Mouse (Mus musculus): ENCODE measurements around the gene Lrrc73. TPM values are rescaled to one million over a fixed set of nuclear protein-coding genes. Genes with fewer than 3 reads are reported as not detected.

The Lrrc73 gene
- total and polyA plus RNA-seq, 2 experiments, result 0.16 TPM; not detected in 1

DNA sequence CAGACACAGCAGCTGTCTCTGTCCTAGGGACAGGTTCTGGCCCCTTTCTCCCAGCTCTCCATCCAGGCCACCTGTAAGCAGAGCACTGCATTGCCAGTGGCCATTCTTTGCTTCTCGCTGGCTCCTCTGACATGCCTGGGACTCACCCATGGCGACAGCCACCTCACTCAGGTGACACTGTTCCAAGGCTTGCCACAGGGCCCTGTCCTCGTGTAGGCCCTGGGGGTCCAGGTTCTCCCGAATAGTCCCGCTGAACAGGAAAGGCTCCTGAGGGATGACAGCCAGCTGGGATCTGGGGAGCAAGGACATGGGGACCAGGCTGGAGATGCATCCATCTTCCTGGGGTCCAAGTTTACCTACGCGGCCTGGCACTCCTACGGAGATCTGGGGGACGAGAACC is 50.9 kb downstream of the Lrrc73 start:
- no peak overlapping the region for H3K27ac ChIP-seq (replicated peaks; ENCODE audit: insufficient read depth, low read depth, low read length)
- H3K79me2 ChIP-seq (ENCODE audit: control insufficient read depth, insufficient read depth, low read length), result no peaks in the 10 kb centered on the region
- H3K4me1 ChIP-seq (ENCODE audit: control insufficient read depth, insufficient read depth, low read length), result no peaks in the 10 kb centered on the region
- H3K9ac ChIP-seq (ENCODE audit: low read depth, low read length), result no peak overlapping the region
- TF ChIP-seq POLR2A (IDR thresholded peaks at IDR 0.05; ENCODE audit: extremely low read depth, insufficient read depth, low read length), result no peak
- DNase-seq (ENCODE audit: extremely low read depth, low read depth, low spot score), result no peak
- WGBS, result 94% methylated on average over 9 of the region's 9 CpGs
- no peaks in the 10 kb centered on the region for H3K36me3 ChIP-seq (ENCODE audit: control insufficient read depth, insufficient read depth, low read length)
- no peaks in the 10 kb centered on the region for H3K27me3 ChIP-seq (ENCODE audit: control insufficient read depth, insufficient read depth, low read length)
- H3K4me3 ChIP-seq (ENCODE audit: insufficient read depth, low read depth, low read length), result no peak overlapping the region

Other genes with a start within 250 kb of the Lrrc73 start
- 120 TPM in 2 replicates for gene Vegfa, start 221.2 kb upstream of the Lrrc73 start, total RNA-seq (2014; rRNA removed)
- 188 and 288 TPM in 2 replicates for gene Vegfa, start 221.2 kb upstream of the Lrrc73 start, polyA plus RNA-seq (2012; rRNA removed)
- gene Mrps18a, start 142.5 kb upstream of the Lrrc73 start, total RNA-seq (2014; rRNA removed), result 33.3 and 38.3 TPM in 2 replicates
- 44.6 and 54.8 TPM in 2 replicates for gene Mrps18a, start 142.5 kb upstream of the Lrrc73 start, polyA plus RNA-seq (2012; rRNA removed)
- 0.83 and 1.3 TPM in 2 replicates for gene Rsph9, start 109.3 kb upstream of the Lrrc73 start, total RNA-seq (2014; rRNA removed)
- 0.85 and 0.93 TPM in 2 replicates for gene Rsph9, start 109.3 kb upstream of the Lrrc73 start, polyA plus RNA-seq (2012; rRNA removed)
- gene Mad2l1bp, start 100.0 kb upstream of the Lrrc73 start, total RNA-seq (2014; rRNA removed), result 3.7 and 5.5 TPM in 2 replicates
- gene Mad2l1bp, start 100.0 kb upstream of the Lrrc73 start, polyA plus RNA-seq (2012; rRNA removed), result 9.9 and 12.9 TPM in 2 replicates
- gene Gtpbp2, start 92.5 kb upstream of the Lrrc73 start, total RNA-seq (2014; rRNA removed), result 25.3 and 26.4 TPM in 2 replicates
- gene Gtpbp2, start 92.5 kb upstream of the Lrrc73 start, polyA plus RNA-seq (2012; rRNA removed), result 35.8 and 63.0 TPM in 2 replicates
- 4.3 and 5.3 TPM in 2 replicates for gene Polh, start 50.9 kb upstream of the Lrrc73 start, total RNA-seq (2014; rRNA removed)
- 2.1 and 2.4 TPM in 2 replicates for gene Polh, start 50.9 kb upstream of the Lrrc73 start, polyA plus RNA-seq (2012; rRNA removed)
- 9.9 and 11.3 TPM in 2 replicates for gene Xpo5, start 50.7 kb upstream of the Lrrc73 start, total RNA-seq (2014; rRNA removed)
- 7.4 and 10.8 TPM in 2 replicates for gene Xpo5, start 50.7 kb upstream of the Lrrc73 start, polyA plus RNA-seq (2012; rRNA removed)
- 31.6 and 34.4 TPM in 2 replicates for gene Polr1c, start 5.5 kb upstream of the Lrrc73 start, total RNA-seq (2014; rRNA removed)
- gene Polr1c, start 5.5 kb upstream of the Lrrc73 start, polyA plus RNA-seq (2012; rRNA removed), result 25.2 and 25.3 TPM in 2 replicates
- gene Yipf3, start 5.5 kb upstream of the Lrrc73 start, total RNA-seq (2014; rRNA removed), result 24.6 and 25.5 TPM in 2 replicates
- 229 and 271 TPM in 2 replicates for gene Yipf3, start 5.5 kb upstream of the Lrrc73 start, polyA plus RNA-seq (2012; rRNA removed)
- gene Tjap1, start 29.5 kb downstream of the Lrrc73 start, total RNA-seq (2014; rRNA removed), result 2.5 and 3.7 TPM in 2 replicates
- gene Tjap1, start 29.5 kb downstream of the Lrrc73 start, polyA plus RNA-seq (2012; rRNA removed), result 8.2 and 13.2 TPM in 2 replicates
- not detected in 2 replicates for gene Dlk2, start 43.9 kb downstream of the Lrrc73 start, total RNA-seq (2014; rRNA removed)
- gene Dlk2, start 43.9 kb downstream of the Lrrc73 start, polyA plus RNA-seq (2012; rRNA removed), result not detected in 2 replicates
- 2.1 and 3.6 TPM in 2 replicates for gene Abcc10, start 74.8 kb downstream of the Lrrc73 start, total RNA-seq (2014; rRNA removed)
- gene Abcc10, start 74.8 kb downstream of the Lrrc73 start, polyA plus RNA-seq (2012; rRNA removed), result 10.3 and 17.3 TPM in 2 replicates
- gene Zfp318, start 130.2 kb downstream of the Lrrc73 start, total RNA-seq (2014; rRNA removed), result 6.0 and 6.9 TPM in 2 replicates
- gene Zfp318, start 130.2 kb downstream of the Lrrc73 start, polyA plus RNA-seq (2012; rRNA removed), result 6.0 and 8.3 TPM in 2 replicates
- not detected in 2 replicates for gene Crip3, start 175.4 kb downstream of the Lrrc73 start, total RNA-seq (2014; rRNA removed)
- 0.70 and 1.4 TPM in 2 replicates for gene Crip3, start 175.4 kb downstream of the Lrrc73 start, polyA plus RNA-seq (2012; rRNA removed)
- gene Slc22a7, start 184.9 kb downstream of the Lrrc73 start, total RNA-seq (2014; rRNA removed), result 10.3 and 27.9 TPM in 2 replicates
- 46.8 and 47.9 TPM in 2 replicates for gene Slc22a7, start 184.9 kb downstream of the Lrrc73 start, polyA plus RNA-seq (2012; rRNA removed)
- 0.07 and 0.18 TPM in 2 replicates for gene Ttbk1, start 234.1 kb downstream of the Lrrc73 start, total RNA-seq (2014; rRNA removed)
- gene Ttbk1, start 234.1 kb downstream of the Lrrc73 start, polyA plus RNA-seq (2012; rRNA removed), result 0.15 and 0.22 TPM in 2 replicates
- 6.6 and 9.0 TPM in 2 replicates for gene Dnph1, start 243.2 kb downstream of the Lrrc73 start, total RNA-seq (2014; rRNA removed)
- 13.1 and 13.3 TPM in 2 replicates for gene Dnph1, start 243.2 kb downstream of the Lrrc73 start, polyA plus RNA-seq (2012; rRNA removed)

Measured in liver, adult 2 months (tissue).